8 mouse cellular contexts compared by ENCODE assay signal in genomic region chr7:143296001-143296379, GRCm38 (mm10).
DNase-seq lines count a peak whose midpoint lies in the region; ATAC-seq and TF ChIP-seq lines count a peak whose summit lies in the region.

No protein-coding gene starts in this region.

- no peak for TF ChIP-seq EP300 in liver, postnatal 0 days (IDR thresholded peaks at IDR 0.05; ENCODE audit: low read depth)

- H3K4me3 ChIP-seq in thymus, adult 2 months (ENCODE audit: control insufficient read depth, insufficient read depth, low read length), result peak overlapping the region; percentile 81
- peak overlapping the region; percentile 63 for H3K4me3 ChIP-seq in liver, postnatal 0 days (ENCODE audit: low read depth, low read length)
- H3K4me3 ChIP-seq in stomach, embryonic 16.5 days (replicated peaks; ENCODE audit: low read length), result peak overlapping the region; percentile 69

- no peaks in the 10 kb centered on the region for H3K9me3 ChIP-seq in liver, postnatal 0 days (ENCODE audit: low read length)
- peaks cover 10% of the 10 kb centered on the region; the same call in 1 of the 2 replicates for H3K9me3 ChIP-seq in stomach, embryonic 16.5 days (replicated peaks; ENCODE audit: control insufficient read depth, low read length)

- WGBS in thymus, adult 2 months, result 47% methylated on average over 20 of the region's 20 CpGs
- 44% methylated on average over 20 of the region's 20 CpGs for WGBS in liver, postnatal 0 days (ENCODE audit: insufficient replicate concordance)
- 45% methylated on average over 20 of the region's 20 CpGs for WGBS in stomach, embryonic 16.5 days

- peak overlapping the region; percentile 70 for H3K9ac ChIP-seq in liver, postnatal 0 days (replicated peaks)
- H3K9ac ChIP-seq in stomach, embryonic 16.5 days (ENCODE audit: low read length), result peak overlapping the region; percentile 82

- H3K36me3 ChIP-seq in thymus, adult 2 months (ENCODE audit: control insufficient read depth, insufficient read depth, low read length), result no peaks in the 10 kb centered on the region
- no peaks in the 10 kb centered on the region for H3K36me3 ChIP-seq in liver, postnatal 0 days (replicated peaks; ENCODE audit: insufficient read depth, low read length)
- no peaks in the 10 kb centered on the region for H3K36me3 ChIP-seq in stomach, embryonic 16.5 days (ENCODE audit: control insufficient read depth, insufficient read depth, low read length)

- H3K4me2 ChIP-seq in liver, postnatal 0 days (ENCODE audit: low read depth, low read length), result peak overlapping the region; percentile 73
- H3K4me2 ChIP-seq in stomach, embryonic 16.5 days (ENCODE audit: low read depth, low read length), result peak overlapping the region; percentile 59

- no peaks in the 10 kb centered on the region for H3K4me1 ChIP-seq in thymus, adult 2 months (replicated peaks; ENCODE audit: control insufficient read depth, insufficient read depth, low read length)
- peaks cover 7% of the 10 kb centered on the region for H3K4me1 ChIP-seq in liver, postnatal 0 days (ENCODE audit: insufficient read depth)
- H3K4me1 ChIP-seq in stomach, embryonic 16.5 days (ENCODE audit: control insufficient read depth, insufficient read depth, low read length), result peaks cover 20% of the 10 kb centered on the region

- TF ChIP-seq POLR2A in thymus, adult 2 months (IDR thresholded peaks at IDR 0.05; ENCODE audit: control insufficient read depth, extremely low read depth, insufficient read depth, low read length, poor library complexity), result no peak

- no peak for TF ChIP-seq CTCF in thymus, adult 2 months (IDR thresholded peaks at IDR 0.05; ENCODE audit: borderline replicate concordance, control insufficient read depth, extremely low read depth, insufficient read depth, low read length, poor library complexity)
- no peak for TF ChIP-seq CTCF in liver, postnatal 0 days (IDR thresholded peaks at IDR 0.05; ENCODE audit: low read depth)

- peak overlapping the region; percentile 16; the same call in 1 of the 2 replicates for H3K27ac ChIP-seq in thymus, adult 2 months (ENCODE audit: control insufficient read depth, insufficient read depth, low read length)
- H3K27ac ChIP-seq in liver, postnatal 0 days (ENCODE audit: low read depth), result peak overlapping the region; percentile 80
- H3K27ac ChIP-seq in stomach, embryonic 16.5 days (ENCODE audit: low read length), result peak overlapping the region; percentile 84

- peak; percentile 15 for DNase-seq in adrenal gland, postnatal 36 days
- DNase-seq in adrenal gland, postnatal 14 days, result no peak
- no peak for DNase-seq in thymus, adult 2 months
- no peak for DNase-seq in thymus, postnatal 36 days
- DNase-seq in liver, postnatal 0 days, result peak; percentile 32
- no peak for DNase-seq in layer of hippocampus, postnatal 36 days

- peak; percentile 6 to 33; a peak in 2 of 4 replicates for ATAC-seq in hematopoietic stem cell, adult 5-6 weeks (replicated peaks in 1 of 2; ENCODE audit: insufficient read depth in 1 of 2, low FRiP score in 2 of 2, low TSS enrichment in 1 of 2, low read depth in 1 of 2, poor library complexity in 2 of 2, severe bottlenecking in 2 of 2)
- peak; percentile 46; the same call in 1 of the 2 replicates for ATAC-seq in liver, postnatal 0 days
- ATAC-seq in stomach, embryonic 16.5 days (ENCODE audit: insufficient read depth, low FRiP score), result no peak

- H3K27me3 ChIP-seq in thymus, adult 2 months (ENCODE audit: control insufficient read depth, insufficient read depth, low read length), result no peaks in the 10 kb centered on the region
- no peaks in the 10 kb centered on the region for H3K27me3 ChIP-seq in liver, postnatal 0 days (ENCODE audit: insufficient read depth, low read length)
- H3K27me3 ChIP-seq in stomach, embryonic 16.5 days (ENCODE audit: control insufficient read depth, insufficient read depth, low read length), result no peaks in the 10 kb centered on the region

Comparison
In these comparisons a context has a peak if more than half of its experiments do, and no peak if none do; other contexts are left out.
1. DNase-seq: peak in adrenal gland, postnatal 36 days (2 of 2) and liver, postnatal 0 days (single experiment); none in adrenal gland, postnatal 14 days (single experiment), thymus, adult 2 months (single experiment), thymus, postnatal 36 days (0 of 2) and layer of hippocampus, postnatal 36 days (0 of 2).
2. H3K27ac ChIP-seq: peak in every context shown above with its lines; median percentile 84 in stomach, embryonic 16.5 days; 80 in liver, postnatal 0 days; 16 in thymus, adult 2 months.
3. Peak in every context shown above with its lines, with median percentiles within 50 percentile points of each other: H3K4me3 ChIP-seq.